Mouse (Mus musculus): ENCODE data around the gene Trim69. TPM values are rescaled to one million over a fixed set of nuclear protein-coding genes. Genes with fewer than 3 reads are reported as not detected.

The Trim69 gene
- total and polyA plus RNA-seq, 3 experiments: 0.04 TPM; not detected in 2

- TF ChIP-seq USF2 (IDR thresholded peaks at IDR 0.05; ENCODE audit: borderline replicate concordance in 1 of 2, insufficient read depth in 1 of 2, low read depth in 1 of 2, low read length in 2 of 2) (no peak), ZMIZ1 (IDR thresholded peaks at IDR 0.05; ENCODE audit: low read depth, low read length) (no peak), GATA1 (IDR thresholded peaks at IDR 0.05; ENCODE audit: low read depth, low read length) (peak; percentile 60), E2F4 (IDR thresholded peaks at IDR 0.05; ENCODE audit: borderline replicate concordance, low read depth, low read length) (no peak), ZC3H11A (IDR thresholded peaks at IDR 0.05; ENCODE audit: low read depth, low read length) (no peak), JUND (IDR thresholded peaks at IDR 0.05; ENCODE audit: low read depth, low read length) (no peak), POLR2AphosphoS2 (IDR thresholded peaks at IDR 0.05; ENCODE audit: low read length) (no peak; the same call in 1 of the 2 replicates), HCFC1 (IDR thresholded peaks at IDR 0.05; ENCODE audit: low read depth, low read length) (0 out of 2 replicates have a peak, but pooled peaks have one; percentile 50), NELFE (IDR thresholded peaks at IDR 0.05; ENCODE audit: low read depth, low read length) (peak; percentile 26; the same call in 1 of the 2 replicates), MYC (IDR thresholded peaks at IDR 0.05; ENCODE audit: low read depth, low read length) (peak; percentile 25; the same call in 1 of the 2 replicates), MEF2A (IDR thresholded peaks at IDR 0.05; ENCODE audit: extremely low read depth, insufficient replicate concordance, low read depth, low read length, poor library complexity, severe bottlenecking) (0 out of 2 replicates have a peak, but pooled peaks have one; percentile 12)
These were observed 13.8 kb upstream of the Trim69 start (continued) for GRCm38 (mm10) chr2:122146687-122147086.

DNA sequence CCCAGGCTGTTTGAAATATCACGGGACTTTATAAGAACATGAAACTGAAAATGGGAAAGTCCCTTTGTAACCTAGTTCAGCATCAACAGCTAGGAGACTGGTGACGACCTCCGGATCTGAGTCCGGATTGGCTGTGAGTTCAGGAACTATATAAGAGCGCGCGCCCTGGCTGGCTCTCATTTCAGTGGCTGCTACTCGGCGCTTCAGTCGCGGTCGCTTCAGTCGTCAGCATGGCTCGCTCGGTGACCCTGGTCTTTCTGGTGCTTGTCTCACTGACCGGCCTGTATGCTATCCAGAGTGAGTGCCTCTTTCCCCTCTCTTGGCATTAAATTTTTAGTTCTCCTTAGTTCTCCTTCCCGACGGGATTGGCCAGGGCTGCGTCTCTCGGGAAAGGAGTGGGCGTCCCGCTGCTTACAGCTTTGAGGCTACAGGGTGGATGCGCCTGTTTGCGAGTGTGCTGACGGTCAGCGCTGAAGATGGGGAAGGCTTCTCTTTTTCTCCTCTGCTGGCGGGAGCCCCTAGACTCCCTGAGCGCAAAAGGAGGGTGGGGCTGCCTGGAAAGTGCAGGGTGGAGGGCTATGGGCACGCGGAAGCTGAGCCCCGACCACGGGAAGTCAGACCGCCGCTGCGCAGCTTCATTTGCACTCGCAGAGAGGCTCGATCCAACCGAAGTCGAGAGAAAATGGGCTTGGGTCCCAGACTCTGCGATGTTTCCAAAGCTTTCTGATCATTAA, 12.8 kb upstream of the Trim69 start, which contains the start of gene B2m:
Gene B2m (plus strand): TSS at position 179 of the 734 bp plus-strand sequence.
- peak; percentile 98 for DNase-seq (ENCODE audit: low read depth, low spot score)
- TF ChIP-seq TAL1 (IDR thresholded peaks at IDR 0.05; ENCODE audit: low read length): no peak
- peak; percentile 46; the same call in 1 of the 2 replicates for TF ChIP-seq MAX (IDR thresholded peaks at IDR 0.05; ENCODE audit: low read length)
- TF ChIP-seq GATA1 (IDR thresholded peaks at IDR 0.05; ENCODE audit: low read depth, low read length): no peak
- TF ChIP-seq MAZ (IDR thresholded peaks at IDR 0.05; ENCODE audit: low read depth, low read length): peak; percentile 51; the same call in 1 of the 2 replicates
- no peak for TF ChIP-seq SMC3 (IDR thresholded peaks at IDR 0.05; ENCODE audit: low read depth, low read length)
- TF ChIP-seq TCF12 (IDR thresholded peaks at IDR 0.05; ENCODE audit: low read depth, low read length): peak; percentile 48; the same call in 1 of the 2 replicates
- TF ChIP-seq POLR2AphosphoS5 (IDR thresholded peaks at IDR 0.05; ENCODE audit: borderline replicate concordance, low read depth, low read length): peak; percentile 87; the same call in 1 of the 2 replicates
- TF ChIP-seq CTCF (IDR thresholded peaks at IDR 0.05 in 2 of 3, conservative IDR thresholded peaks at IDR 0.05 in 1 of 3; ENCODE audit: control insufficient read depth in 1 of 3, insufficient read depth in 1 of 3, low read depth in 2 of 3, low read length in 3 of 3, poor library complexity in 1 of 3, severe bottlenecking in 1 of 3): no peak
- 0 out of 2 replicates have a peak, but pooled peaks have one; percentile 87 for TF ChIP-seq CHD1 (IDR thresholded peaks at IDR 0.05; ENCODE audit: low read depth, low read length)
- TF ChIP-seq JUND (IDR thresholded peaks at IDR 0.05; ENCODE audit: low read depth, low read length): no peak
- no peak for TF ChIP-seq USF1 (IDR thresholded peaks at IDR 0.05; ENCODE audit: low read depth, low read length)
- TF ChIP-seq USF2 (IDR thresholded peaks at IDR 0.05; ENCODE audit: borderline replicate concordance in 1 of 2, insufficient read depth in 1 of 2, low read depth in 1 of 2, low read length in 2 of 2): no peak
- no peak; the same call in 1 of the 2 replicates for TF ChIP-seq MYC (IDR thresholded peaks at IDR 0.05; ENCODE audit: low read depth, low read length)
- TF ChIP-seq POLR2AphosphoS2 (IDR thresholded peaks at IDR 0.05; ENCODE audit: low read length): peak; percentile 97
- no peak for TF ChIP-seq ZKSCAN1 (IDR thresholded peaks at IDR 0.05; ENCODE audit: low read depth, low read length)
- TF ChIP-seq SIN3A (IDR thresholded peaks at IDR 0.05; ENCODE audit: low read length): peak; percentile 30; the same call in 1 of the 2 replicates
- no peak for TF ChIP-seq KAT2A (conservative IDR thresholded peaks at IDR 0.05; ENCODE audit: low read depth, low read length)
- TF ChIP-seq ZNF384 (IDR thresholded peaks at IDR 0.05; ENCODE audit: low read depth, low read length): no peak
- peak; percentile 98 for TF ChIP-seq ZMIZ1 (IDR thresholded peaks at IDR 0.05; ENCODE audit: low read depth, low read length)
- peak; percentile 99 for TF ChIP-seq TBP (IDR thresholded peaks at IDR 0.05; ENCODE audit: low read depth, low read length)
- TF ChIP-seq UBTF (IDR thresholded peaks at IDR 0.05; ENCODE audit: borderline replicate concordance, insufficient read depth, low read depth, low read length): no peak
- TF ChIP-seq RCOR1 (IDR thresholded peaks at IDR 0.05; ENCODE audit: low read depth, low read length): no peak
- TF ChIP-seq EP300 (IDR thresholded peaks at IDR 0.05; ENCODE audit: low read depth in 1 of 2, low read length in 2 of 2): no peak
- TF ChIP-seq MEF2A (IDR thresholded peaks at IDR 0.05; ENCODE audit: extremely low read depth, insufficient replicate concordance, low read depth, low read length, poor library complexity, severe bottlenecking): no peak
- TF ChIP-seq ELF1 (IDR thresholded peaks at IDR 0.05; ENCODE audit: low read depth, low read length): peak; percentile 52; the same call in 1 of the 2 replicates
- TF ChIP-seq ETS1 (IDR thresholded peaks at IDR 0.05; ENCODE audit: low read depth, low read length): peak; percentile 70
- no peak for TF ChIP-seq E2F4 (IDR thresholded peaks at IDR 0.05; ENCODE audit: borderline replicate concordance, low read depth, low read length)

More for the DNA sequence above, 12.8 kb upstream of the Trim69 start, which contains the start of gene B2m:
- peaks cover 0 to 24% of the 10 kb centered on the region in 2 experiments; a peak in 3 of 4 replicates for H3K36me3 ChIP-seq (ENCODE audit: control insufficient read depth in 1 of 2, insufficient read depth in 2 of 2, low read length in 2 of 2)
- H3K9me3 ChIP-seq (replicated peaks; ENCODE audit: insufficient read depth, low read length): no peaks in the 10 kb centered on the region
- H3K79me2 ChIP-seq (ENCODE audit: control insufficient read depth, insufficient read depth, low read length, poor library complexity): peaks cover 35% of the 10 kb centered on the region
- H3K27me3 ChIP-seq (ENCODE audit: control insufficient read depth in 1 of 2, insufficient read depth in 2 of 2, low read length in 2 of 2): no peaks in the 10 kb centered on the region
- peaks cover 7 to 26% of the 10 kb centered on the region in 2 experiments for H3K4me1 ChIP-seq (ENCODE audit: control insufficient read depth in 1 of 2, insufficient read depth in 2 of 2, low read length in 2 of 2)
- H3K9ac ChIP-seq (ENCODE audit: control insufficient read depth, low read depth, low read length, poor library complexity, severe bottlenecking): peak within 1 kb of the TSS; percentile 95
- peak within 1 kb of the TSS; percentile 75 to 97 for H3K4me3 ChIP-seq (ENCODE audit: control insufficient read depth in 1 of 2, insufficient read depth in 1 of 2, low read depth in 2 of 2, low read length in 2 of 2)
- peak within 1 kb of the TSS; percentile 97 for H3K27ac ChIP-seq (ENCODE audit: control insufficient read depth, low read depth, low read length)
